Mouse (Mus musculus): ENCODE results near the gene Tmprss11g. TPM values are rescaled to one million over a fixed set of nuclear protein-coding genes. Genes with fewer than 3 reads are reported as not detected.

The Tmprss11g gene
- polyA plus RNA-seq (2015; fragmentation: Nextera tagmentation; extraction: Ambion mirVana): 0.13 and 0.21 TPM in 2 replicates

GRCm38 (mm10) chr5:86518500-86518899 is at the start of gene Tmprss11g:
Gene Tmprss11g, minus strand, starts transcription at chr5:86518600.

DNA sequence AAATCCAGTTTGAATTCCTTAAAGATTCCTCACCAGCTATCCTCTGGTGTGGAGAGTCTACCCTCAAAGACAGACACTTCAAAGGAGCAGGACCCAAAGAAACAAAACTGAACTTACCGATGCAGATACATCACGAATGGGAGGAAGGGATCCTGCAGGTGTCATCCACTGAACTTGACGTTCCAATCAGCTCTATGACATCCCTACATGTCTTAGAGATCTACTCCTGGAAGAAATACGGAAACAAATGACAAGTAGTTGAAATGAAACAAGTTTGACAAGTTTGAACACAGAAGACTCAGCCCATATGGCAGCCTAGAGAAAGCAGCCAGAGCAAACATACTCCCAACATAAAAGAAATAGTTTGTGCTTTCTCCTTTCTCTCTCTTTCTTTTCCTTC is 49.5 kb downstream of the Tmprss11g start, which contains the start of gene Tmprss11a:
Gene Tmprss11a (minus strand): TSS at position 101 of the 400 bp plus-strand sequence.

Other genes starting within 250 kb of the Tmprss11g start
- gene Tmprss11c, start 229.3 kb downstream of the Tmprss11g start, polyA plus RNA-seq (2015; fragmentation: Nextera tagmentation; extraction: Ambion mirVana): not detected in 2 replicates
- gene Tmprss11d, start 145.2 kb downstream of the Tmprss11g start, polyA plus RNA-seq (2015; fragmentation: Nextera tagmentation; extraction: Ambion mirVana): not detected in 2 replicates
- gene Tmprss11a, start 49.6 kb downstream of the Tmprss11g start, polyA plus RNA-seq (2015; fragmentation: Nextera tagmentation; extraction: Ambion mirVana): 3.0 and 3.1 TPM in 2 replicates
- gene Tmprss11f, start 113.8 kb upstream of the Tmprss11g start, polyA plus RNA-seq (2015; fragmentation: Nextera tagmentation; extraction: Ambion mirVana): 0.14 and 0.21 TPM in 2 replicates
- 0.04 TPM in 1 of 2 replicates, not detected in the other for gene Tmprss11b, start 157.8 kb upstream of the Tmprss11g start, polyA plus RNA-seq (2015; fragmentation: Nextera tagmentation; extraction: Ambion mirVana)
- gene Tmprss11e, start 227.2 kb upstream of the Tmprss11g start, polyA plus RNA-seq (2015; fragmentation: Nextera tagmentation; extraction: Ambion mirVana): 0.14 and 0.17 TPM in 2 replicates

All from urinary bladder, postnatal 0 days (tissue).